Mouse (Mus musculus) embryonic facial prominence, embryonic 11.5 days (tissue): ENCODE measurements around the gene Fbxo42. TPM values are rescaled to one million over a fixed set of nuclear protein-coding genes. Genes with fewer than 3 reads are reported as not detected.
A peak's percentile ranks its signal among the peaks of the same experiment; 100 is the strongest.
"Not testable (repeated sequence)": the region's sequence is repeated elsewhere in the genome, so short reads cannot be mapped to it uniquely, and the experiment has no call there.

ENCODE experiments used
- ATAC-seq: fragments of 200-750 bp; cut with Nextera tagmentation; replicated peaks from 2 replicates; pipeline ENCODE4 v1.8.0; 2017; ENCODE audit warnings: low read depth; ENCODE audit not compliant: insufficient number of reproducible peaks, low FRiP score, low TSS enrichment
- DNase-seq: peaks from one replicate; pipeline ENCODE4 v3.0.0-alpha.2; 2015; ENCODE audit warnings: low spot score
- H3K27ac ChIP-seq: fragments of 300-500 bp; sonication (generic); replicated peaks from 2 replicates; pipeline ENCODE4 v1.5.1; 2014; ENCODE audit warnings: mild to moderate bottlenecking, low read depth, low read length, control low read depth
- H3K27me3 ChIP-seq: fragments of 300-500 bp; sonication (generic); 2 replicates; pipeline ENCODE4 v1.6.1; 2014; ENCODE audit warnings: mild to moderate bottlenecking, low read length, moderate library complexity, mixed read lengths; ENCODE audit not compliant: control insufficient read depth, insufficient read depth
- H3K36me3 ChIP-seq: fragments of 300-500 bp; sonication (generic); replicated peaks from 2 replicates; pipeline ENCODE4 v1.6.1; 2014; ENCODE audit warnings: low read depth, mild to moderate bottlenecking, low read length, moderate library complexity, mixed read lengths; ENCODE audit not compliant: control insufficient read depth, insufficient read depth
- H3K4me1 ChIP-seq: fragments of 300-500 bp; sonication (generic); 2 replicates; pipeline ENCODE4 v1.6.1; 2014; ENCODE audit warnings: low read length, mixed read lengths; ENCODE audit not compliant: control insufficient read depth, insufficient read depth
- H3K4me2 ChIP-seq: fragments of 300-500 bp; sonication (generic); 2 replicates; pipeline ENCODE4 v1.6.1; 2014; ENCODE audit warnings: low read depth, mild to moderate bottlenecking, control low read depth, low read length, moderate library complexity
- H3K4me3 ChIP-seq: fragments of 300-500 bp; sonication (generic); 2 replicates; pipeline ENCODE4 v1.5.1; 2014; ENCODE audit warnings: low read depth, low read length, control low read depth
- H3K9ac ChIP-seq: fragments of 300-500 bp; sonication (generic); replicated peaks from 2 replicates; pipeline ENCODE4 v1.6.1; 2014; ENCODE audit warnings: mild to moderate bottlenecking, control low read depth, low read length
- H3K9me3 ChIP-seq: fragments of 300-500 bp; sonication (generic); replicated peaks from 2 replicates; pipeline ENCODE4 v1.6.1; 2016; ENCODE audit warnings: mild to moderate bottlenecking, low read length, inconsistent platforms, mixed read lengths; ENCODE audit not compliant: control insufficient read depth
- WGBS: fragments of 180-500 bp; shearing (Covaris S2); extraction: QIAGEN DNeasy Blood & Tissue Kit; methylation state at CpG from one replicate; pipeline ENCODE4 v1.1.7; 2014; 5-methylcytosine and 5-hydroxymethylcytosine counted together
- polyA plus RNA-seq: library from polyadenylated mRNA; unstranded; fragments of >200 nt; fragmentation: Nextera tagmentation; extraction: Ambion mirVana; gene quantifications from 2 replicates; pipeline ENCODE4 v1.2.1, GENCODE M21; 2014

Fbxo42 gene
- polyA plus RNA-seq, 1 experiment from 2014 or later = 25.2 TPM

DNA sequence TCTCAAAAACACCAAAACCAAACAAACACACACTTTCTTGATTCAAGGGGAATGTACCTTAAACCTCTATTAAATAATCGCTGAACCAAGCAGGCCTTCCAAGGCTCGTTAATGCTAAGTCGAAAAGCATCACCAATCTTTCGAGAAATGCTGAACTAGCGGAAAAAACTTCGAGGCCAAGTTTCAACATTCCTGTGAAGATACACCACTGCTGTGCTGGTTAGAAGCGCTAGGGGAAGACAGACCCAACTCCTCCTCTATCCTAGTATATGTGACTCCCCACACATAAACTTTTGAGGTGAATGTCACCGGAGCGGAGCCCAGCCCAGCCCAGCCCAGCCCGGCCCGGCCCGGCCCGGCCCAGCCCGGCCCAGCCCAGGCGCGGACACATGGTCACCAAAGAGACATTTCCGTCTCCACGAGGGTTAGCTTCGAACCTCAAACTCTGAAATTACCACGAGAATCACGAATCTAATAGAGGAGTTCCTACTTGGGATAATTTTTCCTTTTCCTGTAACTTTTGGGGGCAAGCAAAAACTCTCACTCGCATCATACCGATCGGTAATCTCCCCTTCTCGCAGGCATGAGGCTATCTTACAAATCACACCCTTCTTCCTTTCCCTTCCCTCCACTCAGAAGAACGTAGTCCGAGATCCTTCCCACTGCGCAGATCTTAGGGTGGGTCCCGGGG lies 9.1 kb upstream of the Fbxo42 start:
- no peak for ATAC-seq
- H3K4me2 ChIP-seq = peak overlapping the region; percentile 85
- no peaks in the 10 kb centered on the region; the same call in none of the 2 replicates for H3K4me1 ChIP-seq
- no peaks in the 10 kb centered on the region for H3K9me3 ChIP-seq
- peak overlapping the region; percentile 81 for H3K9ac ChIP-seq
- H3K36me3 ChIP-seq = no peaks in the 10 kb centered on the region; the same call in 1 of the 2 replicates
- WGBS = 2% methylated on average over 29 of the region's 29 CpGs
- peak overlapping the region; percentile 60 for H3K4me3 ChIP-seq
- H3K27ac ChIP-seq = peak overlapping the region; percentile 92; the same call in 1 of the 2 replicates
- H3K27me3 ChIP-seq = no peaks in the 10 kb centered on the region
- peak; percentile 39 for DNase-seq

DNA sequence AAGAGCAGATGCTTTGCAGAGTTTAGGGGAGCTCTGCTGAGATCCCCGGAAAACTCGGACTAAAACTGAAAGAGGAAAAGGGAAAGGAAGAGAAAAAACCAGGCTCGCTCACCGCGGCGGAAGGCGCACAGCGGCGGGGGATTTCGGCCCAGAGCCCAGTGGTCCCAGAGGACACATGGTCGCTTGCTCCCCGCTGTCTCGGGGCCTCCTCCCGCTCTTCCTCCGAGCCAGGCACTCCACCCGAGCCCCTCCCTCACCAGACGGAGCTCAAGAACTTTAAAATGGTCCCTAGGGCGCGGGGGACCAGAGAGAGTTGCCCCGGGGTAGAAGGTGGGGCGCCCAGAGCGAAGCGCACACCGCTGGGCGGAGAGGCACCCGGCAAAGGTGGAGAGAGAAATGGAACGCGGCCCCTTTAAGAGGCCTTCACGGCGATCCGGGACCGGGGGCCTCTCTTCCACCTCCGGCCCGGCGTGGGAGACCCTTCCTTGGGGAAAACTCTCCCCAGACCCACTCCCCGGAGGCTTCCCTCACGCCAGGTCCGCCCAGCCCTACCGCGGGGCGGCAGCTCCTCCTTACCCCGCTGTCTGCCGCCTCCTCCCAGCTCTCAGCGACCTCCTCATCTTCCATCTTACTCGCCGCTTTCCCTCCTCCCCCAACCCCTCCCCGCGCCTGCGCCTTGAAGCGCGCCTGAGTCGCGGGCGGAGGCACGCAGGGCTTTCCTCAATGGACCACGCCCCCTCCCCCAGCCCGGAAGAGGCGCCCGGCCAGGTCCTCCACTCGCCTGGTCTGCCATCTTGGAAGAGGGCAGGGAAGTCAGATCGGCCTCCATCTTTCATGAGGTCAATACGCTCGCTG lies 8.4 kb upstream of the Fbxo42 start, which contains the start of gene Szrd1:
Szrd1 (minus strand) TSS at position 660 of the 855 bp plus-strand sequence.
- Histone ChIP-seq H3K27me3 (no peaks in the 10 kb centered on the region), H3K9ac (peak within 1 kb of the TSS; percentile 81), H3K4me2 (peak within 1 kb of the TSS; percentile 85), H3K27ac (peak within 1 kb of the TSS; percentile 92), H3K9me3 (no peaks in the 10 kb centered on the region), H3K4me1 (no peaks in the 10 kb centered on the region; the same call in none of the 2 replicates), H3K36me3 (no peaks in the 10 kb centered on the region; the same call in 1 of the 2 replicates), H3K4me3 (peak within 1 kb of the TSS; percentile 60)
- ATAC-seq (peak; percentile 89), DNase-seq (peak; percentile 100)
- WGBS = under 1% methylated on average over 63 of the region's 63 CpGs

DNA sequence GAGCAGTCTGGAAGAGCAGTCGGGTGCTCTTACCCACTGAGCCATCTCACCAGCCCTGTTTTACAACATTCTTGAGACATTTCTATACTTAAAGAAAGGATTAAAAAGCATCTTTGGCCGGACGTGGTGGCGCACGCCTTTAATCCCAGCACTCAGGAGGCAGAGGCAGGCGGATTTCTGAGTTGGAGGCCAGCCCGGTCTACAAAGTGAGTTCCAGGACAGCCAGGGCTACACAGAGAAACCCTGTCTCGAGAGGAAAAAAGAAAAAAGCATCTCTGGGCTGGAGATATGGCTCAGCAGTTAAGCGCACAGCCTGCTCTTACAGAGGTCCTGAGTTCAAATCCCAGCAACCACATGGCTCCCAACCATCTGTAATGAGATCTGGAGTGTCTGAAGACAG lies 7.4 kb upstream of the Fbxo42 start:
- not testable (repeated sequence) for DNase-seq, H3K4me2 ChIP-seq, H3K9ac ChIP-seq, H3K27ac ChIP-seq, H3K27me3 ChIP-seq, ATAC-seq, H3K36me3 ChIP-seq, H3K4me1 ChIP-seq, H3K4me3 ChIP-seq, H3K9me3 ChIP-seq
- WGBS = 87% methylated on average over 9 of the region's 9 CpGs

DNA sequence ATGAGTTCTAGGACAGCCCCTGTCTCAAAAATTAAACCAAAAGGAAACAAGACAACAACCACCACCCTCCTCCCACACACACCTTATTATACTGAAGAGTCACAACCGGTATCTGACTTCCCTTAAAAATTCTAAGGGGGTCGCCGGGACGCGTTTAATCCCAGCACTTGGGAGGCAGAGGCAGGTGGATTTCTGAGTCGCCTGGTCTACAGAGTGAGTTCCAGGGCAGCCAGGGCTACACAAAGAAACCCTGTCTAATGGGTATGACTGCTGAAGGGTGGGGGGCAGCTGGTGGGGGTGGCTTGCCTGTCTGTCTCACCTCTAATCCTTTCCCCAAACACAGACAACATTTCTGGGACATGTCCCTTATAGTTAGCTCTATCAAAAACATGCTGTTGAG lies 6.7 kb upstream of the Fbxo42 start:
- Histone ChIP-seq H3K36me3 (no peaks in the 10 kb centered on the region; the same call in 1 of the 2 replicates), H3K9me3 (no peaks in the 10 kb centered on the region), H3K4me3 (no peak overlapping the region), H3K9ac (no peak overlapping the region), H3K27me3 (no peaks in the 10 kb centered on the region), H3K27ac (no peak overlapping the region), H3K4me1 (no peaks in the 10 kb centered on the region; the same call in none of the 2 replicates), H3K4me2 (no peak overlapping the region)
- ATAC-seq (no peak), DNase-seq (no peak)
- WGBS = 83% methylated on average over 6 of the region's 6 CpGs

DNA sequence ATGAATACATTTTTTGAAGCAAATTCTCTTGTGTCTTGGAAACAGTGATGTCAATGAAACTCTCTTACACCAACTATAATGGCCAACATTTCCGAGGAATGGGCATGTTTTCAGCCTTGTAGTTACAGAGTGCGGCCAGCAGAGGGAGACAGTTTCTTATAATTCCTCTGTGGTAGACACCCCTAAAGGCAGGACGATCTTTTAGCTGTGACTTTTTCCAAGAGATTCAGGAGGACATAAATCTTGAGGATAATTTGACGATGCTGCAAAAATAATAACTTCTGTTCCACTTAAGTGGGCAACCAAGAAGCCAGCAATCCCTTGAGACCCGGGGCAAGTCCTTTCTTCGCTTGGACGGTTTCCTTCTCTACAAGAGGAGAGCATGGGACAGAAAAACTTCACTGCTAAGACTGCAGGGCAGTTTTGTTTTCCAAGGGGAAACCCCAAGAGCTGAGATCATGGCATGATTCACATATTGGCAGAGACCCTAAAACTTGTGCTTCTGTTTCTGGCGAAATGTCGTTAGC lies 5.4 kb upstream of the Fbxo42 start:
- ATAC-seq (no peak), DNase-seq (peak; percentile 83)
- no peak overlapping the region for H3K9ac ChIP-seq
- no peaks in the 10 kb centered on the region; the same call in none of the 2 replicates for H3K4me1 ChIP-seq
- H3K27ac ChIP-seq = no peak overlapping the region
- H3K9me3 ChIP-seq = no peaks in the 10 kb centered on the region
- H3K4me2 ChIP-seq = no peak overlapping the region
- H3K27me3 ChIP-seq = no peaks in the 10 kb centered on the region
- H3K36me3 ChIP-seq = no peaks in the 10 kb centered on the region
- 24% methylated on average over 9 of the region's 9 CpGs for WGBS
- H3K4me3 ChIP-seq = no peak overlapping the region

DNA sequence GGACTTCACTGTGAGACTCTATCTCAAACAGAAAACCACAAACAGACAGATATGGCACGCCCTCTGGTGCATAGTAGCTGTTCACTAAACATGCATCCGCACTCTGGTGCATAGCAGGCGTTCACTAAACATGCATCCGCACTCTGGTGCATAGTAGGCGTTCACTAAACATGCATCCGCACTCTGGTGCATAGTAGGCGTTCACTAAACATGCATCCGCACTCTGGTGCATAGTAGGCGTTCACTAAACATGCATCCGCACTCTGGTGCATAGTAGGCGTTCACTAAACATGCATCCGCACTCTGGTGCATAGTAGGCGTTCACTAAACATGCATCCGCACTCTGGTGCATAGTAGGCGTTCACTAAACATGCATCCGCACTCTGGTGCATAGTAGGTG lies 2.6 kb upstream of the Fbxo42 start:
- not testable (repeated sequence) for H3K36me3 ChIP-seq, H3K27ac ChIP-seq, H3K9ac ChIP-seq, H3K4me2 ChIP-seq, DNase-seq, H3K9me3 ChIP-seq, H3K4me1 ChIP-seq, H3K4me3 ChIP-seq, H3K27me3 ChIP-seq, ATAC-seq
- WGBS = 97% methylated on average over 8 of the region's 16 CpGs

DNA sequence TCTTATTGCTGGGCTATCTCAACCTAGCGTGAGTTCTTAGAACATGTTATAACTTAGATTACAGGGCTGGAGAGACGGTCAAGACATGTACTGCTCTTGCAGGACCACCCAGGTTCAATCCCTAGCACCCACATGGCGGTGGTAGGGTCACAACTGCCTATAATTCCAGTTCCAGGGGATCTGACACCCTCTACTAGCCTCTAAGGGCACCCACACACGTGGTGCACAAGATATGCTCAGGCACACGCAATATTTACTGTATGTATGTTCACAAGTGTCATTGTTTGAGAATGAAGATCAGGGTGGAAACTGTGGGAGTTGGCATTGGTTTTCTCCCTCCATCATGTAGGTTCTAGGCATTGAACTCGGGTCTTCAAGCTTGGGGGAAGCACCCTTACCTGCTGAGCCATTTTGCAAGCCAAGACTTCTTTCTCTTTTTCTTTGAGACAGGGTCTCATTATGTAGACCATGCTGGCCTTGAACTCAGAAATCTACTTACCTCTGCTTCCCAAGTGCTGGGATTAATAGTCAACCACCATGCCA lies 1.2 kb upstream of the Fbxo42 start:
- Histone ChIP-seq H3K27ac (no peak overlapping the region), H3K36me3 (no peaks in the 10 kb centered on the region), H3K27me3 (no peaks in the 10 kb centered on the region), H3K9me3 (no peaks in the 10 kb centered on the region), H3K4me3 (no peak overlapping the region), H3K4me2 (no peak overlapping the region), H3K4me1 (no peaks in the 10 kb centered on the region), H3K9ac (no peak overlapping the region)
- DNase-seq (no peak), ATAC-seq (no peak)
- 94% methylated on average over 6 of the region's 6 CpGs for WGBS
